Mouse (Mus musculus): ENCODE results near the gene Shb. TPM values are rescaled to one million over a fixed set of nuclear protein-coding genes. Genes with fewer than 3 reads are reported as not detected.

Shb gene
- total RNA-seq, 2 experiments from 2014 or later, result 27.0 to 29.0 TPM

GRCm38 (mm10) chr4:45485024-45485423 lies 47.2 kb downstream of the Shb start:
- DNase-seq (ENCODE audit: low spot score in 2 of 2), result no peak

GRCm38 (mm10) chr4:45483271-45484245 lies 48.7 kb downstream of the Shb start:
- DNase-seq (ENCODE audit: low spot score in 2 of 2), result no peak

- no peak for DNase-seq (ENCODE audit: low spot score in 2 of 2)
Observed at GRCm38 (mm10) chr4:45482271-45482670, 50.0 kb downstream of the Shb start.

GRCm38 (mm10) chr4:45481431-45481830 lies 50.8 kb downstream of the Shb start:
- no peak for DNase-seq (ENCODE audit: low spot score in 2 of 2)

- no peak for DNase-seq (ENCODE audit: low spot score in 2 of 2)
Observed at GRCm38 (mm10) chr4:45480595-45480994, 51.7 kb downstream of the Shb start.

- no peak for DNase-seq (ENCODE audit: low spot score in 2 of 2)
Observed at GRCm38 (mm10) chr4:45479433-45479832, 52.8 kb downstream of the Shb start.

GRCm38 (mm10) chr4:45478178-45478577 lies 54.1 kb downstream of the Shb start:
- peak; percentile 57 to 67 for DNase-seq (ENCODE audit: low spot score in 2 of 2)

- DNase-seq (ENCODE audit: low spot score in 2 of 2), result no peak
Observed at GRCm38 (mm10) chr4:45477047-45477446, 55.2 kb downstream of the Shb start.

GRCm38 (mm10) chr4:45474832-45475231 lies 57.4 kb downstream of the Shb start:
- no peak for DNase-seq (ENCODE audit: low spot score in 2 of 2)

- no peak for DNase-seq (ENCODE audit: low spot score in 2 of 2)
Observed at GRCm38 (mm10) chr4:45474131-45474530, 58.1 kb downstream of the Shb start.

- DNase-seq (ENCODE audit: low spot score in 2 of 2), result peak; percentile 76 to 81
Observed at GRCm38 (mm10) chr4:45473129-45473528, 59.1 kb downstream of the Shb start.

GRCm38 (mm10) chr4:45472706-45473105 lies 59.6 kb downstream of the Shb start:
- DNase-seq (ENCODE audit: low spot score in 2 of 2), result no peak

GRCm38 (mm10) chr4:45471654-45472556 lies 60.4 kb downstream of the Shb start:
- no peak for DNase-seq (ENCODE audit: low spot score in 2 of 2)

- no peak for DNase-seq (ENCODE audit: low spot score in 2 of 2)
Observed at GRCm38 (mm10) chr4:45469057-45469456, 63.2 kb downstream of the Shb start.

- no peak for DNase-seq (ENCODE audit: low spot score in 2 of 2)
Observed at GRCm38 (mm10) chr4:45468507-45468906, 63.8 kb downstream of the Shb start.

GRCm38 (mm10) chr4:45467115-45467912 lies 65.0 kb downstream of the Shb start:
- peak; percentile 31 to 63 for DNase-seq (ENCODE audit: low spot score in 2 of 2)

GRCm38 (mm10) chr4:45464941-45465340 lies 67.3 kb downstream of the Shb start:
- DNase-seq (ENCODE audit: low spot score in 2 of 2), result no peak

- no peak for DNase-seq (ENCODE audit: low spot score in 2 of 2)
Observed at GRCm38 (mm10) chr4:45464528-45464927, 67.7 kb downstream of the Shb start.

- DNase-seq (ENCODE audit: low spot score in 2 of 2), result no peak
Observed at GRCm38 (mm10) chr4:45464123-45464522, 68.1 kb downstream of the Shb start.

- no peak for DNase-seq (ENCODE audit: low spot score in 2 of 2)
Observed at GRCm38 (mm10) chr4:45462628-45463027, 69.6 kb downstream of the Shb start.

- no peak for DNase-seq (ENCODE audit: low spot score in 2 of 2)
Observed at GRCm38 (mm10) chr4:45461661-45462060, 70.6 kb downstream of the Shb start.
